Mouse (Mus musculus): Measurements from ENCODE around the gene Ncoa7.

DNA sequence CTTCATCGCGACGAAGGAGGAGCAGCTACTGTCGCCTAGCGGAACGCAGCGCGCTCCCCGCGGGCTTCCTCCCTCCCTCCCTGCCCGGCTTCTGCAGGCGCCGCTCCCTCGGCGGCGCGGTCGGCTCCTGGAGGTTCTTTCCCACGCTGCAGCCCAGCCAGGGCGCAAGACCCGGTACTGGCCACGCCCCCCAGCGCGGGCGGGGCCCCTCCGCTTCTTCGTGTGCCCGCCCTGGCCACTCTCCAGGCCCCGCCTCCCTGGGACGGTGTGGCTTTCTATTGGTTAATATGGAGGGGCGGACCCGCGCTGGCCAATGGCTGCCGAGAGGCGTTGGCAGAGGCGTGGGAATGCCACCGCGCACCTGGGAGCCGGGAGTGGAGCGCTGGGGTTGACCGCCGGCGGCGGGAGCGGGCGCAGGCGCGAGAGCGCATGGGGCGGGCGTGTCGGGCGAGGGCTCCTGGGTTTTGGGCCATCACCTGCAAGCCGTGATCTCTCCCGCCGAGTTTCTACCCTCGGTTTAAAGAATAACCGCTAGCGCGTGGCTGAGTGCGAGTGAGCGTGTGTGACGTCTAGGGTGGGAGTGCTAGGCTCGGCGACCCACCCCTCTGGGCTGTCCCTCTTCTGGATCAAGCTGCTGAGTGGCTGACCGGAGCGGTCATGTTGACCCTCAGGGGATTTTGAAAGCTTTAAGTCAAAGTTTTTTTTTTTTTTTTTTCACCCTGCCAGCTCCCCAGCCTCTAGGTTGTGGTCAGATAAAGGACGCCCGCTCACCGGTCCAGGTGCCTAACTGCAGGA lies 39.7 kb upstream of the Ncoa7 start, which contains the start of gene Hey2:
- TF ChIP-seq POLR2A (IDR thresholded peaks at IDR 0.05; ENCODE audit: insufficient read length, low read depth), result no peak
- TF ChIP-seq USF1 (IDR thresholded peaks at IDR 0.05; ENCODE audit: low read depth), result no peak
- TF ChIP-seq MYOD1 (IDR thresholded peaks at IDR 0.05; ENCODE audit: control insufficient read depth in 1 of 3, insufficient read length in 2 of 3, low read depth in 2 of 3), result peak in 1 of 3 experiments; percentile 30
- TF ChIP-seq TCF3 (IDR thresholded peaks at IDR 0.05; ENCODE audit: insufficient read length, low read depth), result no peak
- no peak for TF ChIP-seq POLR2AphosphoS2 (IDR thresholded peaks at IDR 0.05; ENCODE audit: insufficient read length, low read depth)
- no peak for TF ChIP-seq CEBPB (IDR thresholded peaks at IDR 0.05; ENCODE audit: insufficient read depth, poor library complexity, severe bottlenecking)

Data from myocyte (in vitro differentiated cells).